Mouse (Mus musculus) gastrocnemius, postnatal 4 days (tissue): ENCODE measurements around the gene Hoxb4. TPM values are rescaled to one million over a fixed set of nuclear protein-coding genes. Genes with fewer than 3 reads are reported as not detected.

Source experiments
- DNase-seq, 2 experiments: peaks; one replicate each; pipeline ENCODE4 v3.0.0; 2021 to 2022; ENCODE audit warnings: low spot score in 2 of 2, mixed read lengths in 2 of 2
- total RNA-seq, 2 experiments: library from RNA; stranded (reverse); gene quantifications; 2 replicates each; pipeline ENCODE4 v1.2.3; 2021

Gene Hoxb4
- total RNA-seq, 2 experiments from 2014 or later: 0.57 to 0.91 TPM

- DNase-seq: no peak
These were observed 30.3 kb downstream of the Hoxb4 start for GRCm38 (mm10) chr11:96348141-96348928.

GRCm38 (mm10) chr11:96348988-96349387, 30.9 kb downstream of the Hoxb4 start:
- no peak for DNase-seq

GRCm38 (mm10) chr11:96349491-96350340, 31.6 kb downstream of the Hoxb4 start:
- no peak for DNase-seq

GRCm38 (mm10) chr11:96350341-96350624, 32.2 kb downstream of the Hoxb4 start, which contains the start of gene Hoxb2:
Gene Hoxb2, plus strand, starts transcription at chr11:96350525.
- no peak for DNase-seq

GRCm38 (mm10) chr11:96350791-96351190, 32.7 kb downstream of the Hoxb4 start:
- no peak for DNase-seq

GRCm38 (mm10) chr11:96351312-96351711, 33.2 kb downstream of the Hoxb4 start:
- no peak for DNase-seq

GRCm38 (mm10) chr11:96351831-96352230, 33.8 kb downstream of the Hoxb4 start:
- DNase-seq: no peak

GRCm38 (mm10) chr11:96352691-96353521, 34.8 kb downstream of the Hoxb4 start:
- DNase-seq: no peak

GRCm38 (mm10) chr11:96353522-96353841, 35.4 kb downstream of the Hoxb4 start:
- DNase-seq: no peak

GRCm38 (mm10) chr11:96353939-96354338, 35.9 kb downstream of the Hoxb4 start:
- DNase-seq: no peak

GRCm38 (mm10) chr11:96354376-96354775, 36.3 kb downstream of the Hoxb4 start:
- no peak for DNase-seq

GRCm38 (mm10) chr11:96354801-96355311, 36.8 kb downstream of the Hoxb4 start:
- no peak for DNase-seq

- DNase-seq: no peak
These were observed 45.7 kb downstream of the Hoxb4 start for GRCm38 (mm10) chr11:96363807-96364206.

GRCm38 (mm10) chr11:96365441-96366091, 47.5 kb downstream of the Hoxb4 start, which contains the start of gene Hoxb1:
Gene Hoxb1, plus strand, starts transcription at chr11:96365752.
- DNase-seq: no peak

- no peak for DNase-seq
These were observed 48.3 kb downstream of the Hoxb4 start for GRCm38 (mm10) chr11:96366092-96367041.

- DNase-seq: no peak
These were observed 49.1 kb downstream of the Hoxb4 start for GRCm38 (mm10) chr11:96367141-96367540.

- DNase-seq: no peak
These were observed 50.6 kb downstream of the Hoxb4 start for GRCm38 (mm10) chr11:96368686-96369085.

GRCm38 (mm10) chr11:96369140-96369539, 51.1 kb downstream of the Hoxb4 start:
- DNase-seq: no peak
